Mouse (Mus musculus) left cerebral cortex, adult 2 months (tissue): ENCODE measurements at regions not wholly inside any gene's neighbourhood (a gene's known extent, or its start where the extent isn't known, plus 50 kb on each side); places are given as distances from the start of the nearest gene placed in this dataset.
A peak's percentile ranks its signal among the peaks of the same experiment; 100 is the strongest.

ENCODE experiments used
- DNase-seq, 2 experiments: peaks; one replicate each; pipeline ENCODE4 v3.0.0; 2021 to 2022; ENCODE audit warnings: low spot score in 2 of 2, mixed read lengths in 1 of 2; ENCODE audit errors: extremely low spot score in 1 of 2
- H3K27ac ChIP-seq: fragments of 200-600 bp; 2 replicates; pipeline ENCODE4 v1.8.1; 2022
- H3K4me3 ChIP-seq: fragments of 200-600 bp; 2 replicates; pipeline ENCODE4 v1.8.1; 2022
- CTCF ChIP-seq: fragments of 200-600 bp; IDR thresholded peaks from 2 replicates; pipeline ENCODE4 v1.8.1; 2022; ENCODE audit warnings: antibody characterized with exemption, mild to moderate bottlenecking, moderate library complexity
- intact Hi-C: fragments of 180-260 bp; cut with DNase I; formaldehyde crosslinking; loops from one replicate; pipeline ENCODE4 v1.15.1; 2025

- intact Hi-C loops: loop anchor here (5.0 kb wide), 1 partner anchor 1920 kb away; no protein-coding TSS in a partner anchor
- peak; percentile 28 to 56 for DNase-seq
- Histone ChIP-seq H3K4me3 (peak overlapping the region; percentile 34), H3K27ac (no peak overlapping the region)
- peak; percentile 76 for TF ChIP-seq CTCF
Measured at GRCm38 (mm10) chr2:99236968-99237367, 569.9 kb upstream of the Gm10800 start.
